In genomic region chr11:120240206-120240605, GRCm38 (mm10) we compare ENCODE assay signal across 9 mouse cellular contexts. TPM values are rescaled to one million over a fixed set of nuclear protein-coding genes. Genes with fewer than 3 reads are reported as not detected.
DNase-seq lines count a peak whose midpoint lies in the region; ATAC-seq lines count a peak whose summit lies in the region.
"Had no signal": no experiment of that assay in that cellular context is flagged by ENCODE, and none has a peak within 500 bp of the region (broad histone marks: within the 10 kb centered on the region; RNA-seq: fewer than 3 reads in every experiment).

No protein-coding gene starts in this region.

- H3K4me2 ChIP-seq in embryonic facial prominence, embryonic 15.5 days (replicated peaks), result peak overlapping the region; percentile 88
- H3K4me2 ChIP-seq in liver, embryonic 11.5 days, result peak overlapping the region; percentile 99
- peak overlapping the region; percentile 99 for H3K4me2 ChIP-seq in neural tube, embryonic 11.5 days (ENCODE audit: low read depth)

- 1% methylated on average over 10 of the region's 10 CpGs for WGBS in embryonic facial prominence, embryonic 15.5 days
- 0% methylated on average over 10 of the region's 10 CpGs for WGBS in heart, embryonic 10.5 days
- WGBS in liver, embryonic 11.5 days, result 3% methylated on average over 10 of the region's 10 CpGs
- WGBS in neural tube, embryonic 11.5 days, result 0% methylated on average over 10 of the region's 10 CpGs

- DNase-seq in ovary, postnatal 36 days (ENCODE audit: low spot score), result peak; percentile 81
- DNase-seq in ovary, postnatal 10 days (ENCODE audit: low spot score), result no peak
- peak; percentile 93 for DNase-seq in heart, embryonic 10.5 days (ENCODE audit: low spot score)
- peak; percentile 89 for DNase-seq in kidney, adult 9 months
- peak; percentile 80 for DNase-seq in liver, embryonic 11.5 days (ENCODE audit: low spot score)
- DNase-seq in neural tube, embryonic 11.5 days (ENCODE audit: low spot score), result peak; percentile 89
- DNase-seq in c-Kit-positive CD71-positive TER-119-positive erythroid progenitor cells, embryonic 14.5 days (ENCODE audit: low spot score), result no peak

- no peaks in the 10 kb centered on the region for H3K27me3 ChIP-seq in embryonic facial prominence, embryonic 15.5 days
- H3K27me3 ChIP-seq in heart, embryonic 10.5 days (ENCODE audit: insufficient read depth, poor library complexity, severe bottlenecking), result no peaks in the 10 kb centered on the region
- H3K27me3 ChIP-seq in liver, embryonic 11.5 days (replicated peaks; ENCODE audit: control insufficient read depth, insufficient read depth, low read length), result peaks cover 39% of the 10 kb centered on the region
- H3K27me3 ChIP-seq in neural tube, embryonic 11.5 days (ENCODE audit: control insufficient read depth, insufficient read depth, low read length), result no peaks in the 10 kb centered on the region

- peaks cover 66% of the 10 kb centered on the region for H3K4me1 ChIP-seq in embryonic facial prominence, embryonic 15.5 days
- peaks cover 83% of the 10 kb centered on the region for H3K4me1 ChIP-seq in heart, embryonic 10.5 days
- H3K4me1 ChIP-seq in liver, embryonic 11.5 days (replicated peaks; ENCODE audit: control insufficient read depth, insufficient read depth, low read length), result peaks cover 61% of the 10 kb centered on the region
- peaks cover 69% of the 10 kb centered on the region for H3K4me1 ChIP-seq in neural tube, embryonic 11.5 days (ENCODE audit: control insufficient read depth, insufficient read depth, low read length)

- ATAC-seq in embryonic facial prominence, embryonic 15.5 days (ENCODE audit: insufficient number of reproducible peaks, low FRiP score, low TSS enrichment, low read depth), result peak; percentile 36
- ATAC-seq in liver, embryonic 11.5 days (replicated peaks; ENCODE audit: low FRiP score), result 0 out of 2 replicates have a peak, but pooled peaks have one; percentile 44
- ATAC-seq in neural tube, embryonic 11.5 days (ENCODE audit: insufficient read depth, low FRiP score, low TSS enrichment), result peak; percentile 8; the same call in 1 of the 2 replicates

- no peaks in the 10 kb centered on the region for H3K9me3 ChIP-seq in embryonic facial prominence, embryonic 15.5 days (replicated peaks)
- H3K9me3 ChIP-seq in heart, embryonic 10.5 days, result no peaks in the 10 kb centered on the region
- no peaks in the 10 kb centered on the region for H3K9me3 ChIP-seq in liver, embryonic 11.5 days (ENCODE audit: control insufficient read depth, low read length)
- no peaks in the 10 kb centered on the region for H3K9me3 ChIP-seq in neural tube, embryonic 11.5 days (ENCODE audit: control insufficient read depth, low read length)

- H3K36me3 ChIP-seq in embryonic facial prominence, embryonic 15.5 days, result no peaks in the 10 kb centered on the region
- H3K36me3 ChIP-seq in heart, embryonic 10.5 days, result peaks cover 9% of the 10 kb centered on the region; the same call in 1 of the 2 replicates
- H3K36me3 ChIP-seq in liver, embryonic 11.5 days (ENCODE audit: control insufficient read depth, insufficient read depth, low read length), result no peaks in the 10 kb centered on the region
- H3K36me3 ChIP-seq in neural tube, embryonic 11.5 days (ENCODE audit: control insufficient read depth, insufficient read depth, low read length), result no peaks in the 10 kb centered on the region
- H3K36me3 ChIP-seq: G1E had no signal

- peak overlapping the region; percentile 25 for H3K4me3 ChIP-seq in embryonic facial prominence, embryonic 15.5 days (replicated peaks)
- H3K4me3 ChIP-seq in heart, embryonic 10.5 days, result peak overlapping the region; percentile 89
- peak overlapping the region; percentile 29 for H3K4me3 ChIP-seq in liver, embryonic 11.5 days (ENCODE audit: low read depth, low read length)
- peak overlapping the region; percentile 97 for H3K4me3 ChIP-seq in neural tube, embryonic 11.5 days (ENCODE audit: low read depth, low read length)

- peak overlapping the region; percentile 90 for H3K27ac ChIP-seq in embryonic facial prominence, embryonic 15.5 days (replicated peaks)
- H3K27ac ChIP-seq in heart, embryonic 10.5 days, result peak overlapping the region; percentile 99
- H3K27ac ChIP-seq in liver, embryonic 11.5 days (ENCODE audit: low read depth, low read length), result peak overlapping the region; percentile 53
- peak overlapping the region; percentile 98 for H3K27ac ChIP-seq in neural tube, embryonic 11.5 days (ENCODE audit: low read depth, low read length)

- H3K9ac ChIP-seq in embryonic facial prominence, embryonic 15.5 days, result 0 out of 2 replicates have a peak overlapping the region, but pooled peaks have one; percentile 21
- no peak overlapping the region for H3K9ac ChIP-seq in liver, embryonic 11.5 days (ENCODE audit: low read depth, low read length)
- peak overlapping the region; percentile 100 for H3K9ac ChIP-seq in neural tube, embryonic 11.5 days (ENCODE audit: low read length)

RNA-seq across cellular contexts. Expression of gene Bahcc1, which starts 7.5 kb away (rescaled TPM):
- 7.9 and 9.3 TPM in 2 replicates for polyA plus RNA-seq in embryonic facial prominence, embryonic 15.5 days (2015; fragmentation: Nextera tagmentation; extraction: Ambion mirVana)
- 7.7 and 12.9 TPM in 2 replicates for polyA plus RNA-seq in heart, embryonic 10.5 days (2016; fragmentation: Nextera tagmentation; extraction: Ambion mirVana)
- 6.7 and 8.8 TPM in 2 replicates for polyA plus RNA-seq in liver, embryonic 11.5 days (2014; fragmentation: Nextera tagmentation; extraction: Ambion mirVana)
- polyA plus RNA-seq in neural tube, embryonic 11.5 days (2014; fragmentation: Nextera tagmentation; extraction: Ambion mirVana), result 19.7 and 22.7 TPM in 2 replicates

Comparison
In these comparisons a context has a peak if more than half of its experiments do, and no peak if none do; other contexts are left out.
1. DNase-seq: peak in ovary, postnatal 36 days (single experiment), heart, embryonic 10.5 days (single experiment), kidney, adult 9 months (single experiment), liver, embryonic 11.5 days (single experiment) and neural tube, embryonic 11.5 days (single experiment); none in ovary, postnatal 10 days (single experiment) and c-Kit-positive CD71-positive TER-119-positive erythroid progenitor cells, embryonic 14.5 days (single experiment).
2. H3K4me3 ChIP-seq: peak in every context shown above with its lines; median percentile 97 in neural tube, embryonic 11.5 days; 89 in heart, embryonic 10.5 days; 29 in liver, embryonic 11.5 days; 25 in embryonic facial prominence, embryonic 15.5 days.
3. Peak in every context shown above with its lines, with median percentiles within 50 percentile points of each other: ATAC-seq, H3K27ac ChIP-seq and H3K4me2 ChIP-seq.